ENCODE assay signal across 12 mouse cellular contexts in the genomic region with DNA sequence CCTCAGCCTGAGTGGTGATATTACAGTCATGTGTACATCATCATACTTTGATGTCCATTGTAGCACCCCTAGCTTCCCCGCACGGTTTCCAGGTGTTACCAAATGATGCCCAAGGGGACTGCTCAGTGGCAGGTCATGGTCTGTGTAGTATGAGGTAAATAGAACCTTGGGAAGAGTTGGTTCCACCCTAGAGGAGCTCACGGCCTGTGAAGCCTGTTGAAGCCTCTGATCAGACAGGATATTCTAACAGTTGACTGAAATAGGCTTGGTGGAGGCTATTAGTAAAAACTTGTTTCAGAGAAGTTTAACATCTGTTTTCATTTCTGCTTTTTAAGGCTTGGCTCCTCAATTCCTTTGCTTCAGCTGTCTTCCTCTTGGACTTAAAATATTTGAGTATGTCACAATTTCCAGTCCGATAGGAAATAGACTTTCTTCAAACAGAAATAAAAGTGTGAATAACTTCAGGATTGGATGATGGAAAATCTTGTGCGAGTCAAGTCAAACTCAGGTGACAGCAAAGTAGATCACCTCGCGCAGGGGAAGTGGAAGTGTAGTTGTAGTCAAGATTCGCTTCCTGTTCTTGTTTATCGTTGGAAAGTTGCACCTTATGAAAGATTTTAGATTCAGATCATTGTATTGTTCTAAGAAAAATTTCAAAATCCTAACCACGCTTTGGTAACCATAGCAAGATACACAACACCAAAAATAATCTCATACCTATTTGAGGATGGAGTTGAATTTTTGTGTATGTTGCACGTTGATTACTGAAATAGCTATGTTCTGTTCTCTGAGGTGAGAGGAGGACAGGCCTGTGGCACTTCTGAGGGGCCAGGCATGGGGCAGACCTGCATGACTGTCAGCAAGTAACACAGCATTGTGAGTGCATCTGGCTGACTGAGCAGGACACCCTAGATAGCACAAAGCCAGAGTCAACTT. TPM values are rescaled to one million over a fixed set of nuclear protein-coding genes. Genes with fewer than 3 reads are reported as not detected.
DNase-seq lines count a peak whose midpoint lies in the region; ATAC-seq lines count a peak whose summit lies in the region.
"Had no signal": no experiment of that assay in that cellular context is flagged by ENCODE, and none has a peak within 500 bp of the region (broad histone marks: within the 10 kb centered on the region; RNA-seq: fewer than 3 reads in every experiment).

No protein-coding gene starts in this region.

- intact Hi-C loops in left cerebral cortex, postnatal 25 days (cut with DNase I): no loop called here

- H3K4me2 ChIP-seq in heart, embryonic 13.5 days: peak overlapping the region; percentile 22
- no peak overlapping the region for H3K4me2 ChIP-seq in hindbrain, embryonic 12.5 days (replicated peaks)
- H3K4me2 ChIP-seq: embryonic facial prominence, embryonic 12.5 days; neural tube, embryonic 15.5 days had no signal

- no peak overlapping the region for H3K4me3 ChIP-seq in heart, embryonic 13.5 days
- H3K4me3 ChIP-seq in macrophage (ENCODE audit: inconsistent target): no peak overlapping the region
- no peak overlapping the region for H3K4me3 ChIP-seq in hindbrain, embryonic 12.5 days
- H3K4me3 ChIP-seq: embryonic facial prominence, embryonic 12.5 days; neural tube, embryonic 15.5 days had no signal

- no peaks in the 10 kb centered on the region for H3K27me3 ChIP-seq in heart, embryonic 13.5 days (replicated peaks)
- H3K27me3 ChIP-seq in hindbrain, embryonic 12.5 days: no peaks in the 10 kb centered on the region
- H3K27me3 ChIP-seq: embryonic facial prominence, embryonic 12.5 days; neural tube, embryonic 15.5 days had no signal

- peaks cover 30% of the 10 kb centered on the region for H3K4me1 ChIP-seq in heart, embryonic 13.5 days
- no peaks in the 10 kb centered on the region for H3K4me1 ChIP-seq in hindbrain, embryonic 12.5 days
- H3K4me1 ChIP-seq: embryonic facial prominence, embryonic 12.5 days; neural tube, embryonic 15.5 days had no signal

- H3K9ac ChIP-seq in heart, embryonic 13.5 days: no peak overlapping the region
- H3K9ac ChIP-seq in hindbrain, embryonic 12.5 days: no peak overlapping the region
- H3K9ac ChIP-seq: embryonic facial prominence, embryonic 12.5 days; neural tube, embryonic 15.5 days had no signal

- WGBS in heart, embryonic 13.5 days: 71% methylated on average over 11 of the region's 11 CpGs
- WGBS in macrophage (ENCODE audit: missing documents): 14% methylated on average over 11 of the region's 11 CpGs
- WGBS in hindbrain, embryonic 12.5 days: 92% methylated on average over 11 of the region's 11 CpGs

- DNase-seq in heart, postnatal 4 days: no peak
- peak; percentile 37 for DNase-seq in thymus, postnatal 4 days
- no peak for DNase-seq in thymus, postnatal 25 days
- DNase-seq in left cerebral cortex, adult 9 months (ENCODE audit: low spot score in 2 of 2): no peak
- no peak for DNase-seq in left cerebral cortex, postnatal 25 days (ENCODE audit: low spot score in 2 of 2)

- peaks cover 17% of the 10 kb centered on the region for H3K9me3 ChIP-seq in heart, embryonic 13.5 days
- peaks cover 13% of the 10 kb centered on the region; the same call in 1 of the 2 replicates for H3K9me3 ChIP-seq in hindbrain, embryonic 12.5 days (replicated peaks)

- ATAC-seq in heart, embryonic 13.5 days (ENCODE audit: extremely low read depth, insufficient number of reproducible peaks, low FRiP score, low TSS enrichment): peak; percentile 8; the same call in 1 of the 2 replicates
- no peak for ATAC-seq in hindbrain, embryonic 12.5 days (ENCODE audit: low FRiP score)
- ATAC-seq: hindbrain, postnatal 0 days had no signal

- peaks cover 7% of the 10 kb centered on the region; the same call in 1 of the 2 replicates for H3K79me2 ChIP-seq in macrophage (ENCODE audit: inconsistent target)

- H3K36me3 ChIP-seq in heart, embryonic 13.5 days: peaks cover 24% of the 10 kb centered on the region
- no peaks in the 10 kb centered on the region for H3K36me3 ChIP-seq in macrophage (ENCODE audit: inconsistent target)
- peaks cover 17% of the 10 kb centered on the region for H3K36me3 ChIP-seq in hindbrain, embryonic 12.5 days

- H3K27ac ChIP-seq in heart, embryonic 13.5 days (replicated peaks): 0 out of 2 replicates have a peak overlapping the region, but pooled peaks have one; percentile 42
- H3K27ac ChIP-seq in macrophage: peak overlapping the region; percentile 91
- H3K27ac ChIP-seq in hindbrain, embryonic 12.5 days: no peak overlapping the region
- H3K27ac ChIP-seq: embryonic facial prominence, embryonic 12.5 days; hindbrain, postnatal 0 days; neural tube, embryonic 15.5 days had no signal

RNA-seq across cellular contexts. Expression of a gene that starts 22.9 kb away (rescaled TPM):
- 0.13 TPM in 1 of 2 replicates, not detected in the other for polyA plus RNA-seq in heart, embryonic 13.5 days (2015; fragmentation: Nextera tagmentation; extraction: Ambion mirVana)
- total RNA-seq in heart, postnatal 4 days (2021): not detected
- total RNA-seq in macrophage (2018; cell fraction: chromatin; rRNA removed): 1 to 10 TPM in 6 of 26 experiments, under 1 TPM in 8, not detected in 12; 0.33 to 5.1 (median 0.94) TPM
- total RNA-seq in macrophage (2018; cell fraction: cytosol; rRNA removed): 10 to 100 TPM in 1 of 26 experiments, 1 to 10 TPM in 14, under 1 TPM in 11; 0.12 to 14.1 (median 2.8) TPM
- total RNA-seq in macrophage (2018; cell fraction: nucleus; rRNA removed): 10 to 100 TPM in 1 of 26 experiments, 1 to 10 TPM in 14, under 1 TPM in 1, not detected in 10; 0.44 to 13.9 (median 3.5) TPM
- 0.20 to 0.28 TPM (median 0.22 TPM) in 3 replicates for polyA plus RNA-seq in macrophage (2018)
- not detected for total RNA-seq in left cerebral cortex, postnatal 25 days (2021)
- polyA plus RNA-seq in hindbrain, embryonic 12.5 days (2016; fragmentation: Nextera tagmentation; extraction: Ambion mirVana): 0.21 TPM in 1 of 2 replicates, not detected in the other
- total RNA-seq: hindbrain, postnatal 0 days; left cerebral cortex, adult 18-20 months had no signal
- polyA plus RNA-seq: hindbrain, postnatal 0 days; neural tube, embryonic 15.5 days had no signal

RNA-seq across cellular contexts. Expression of a gene that starts 26.5 kb away (rescaled TPM):
- 2.3 and 2.5 TPM in 2 replicates for polyA plus RNA-seq in heart, embryonic 13.5 days (2015; fragmentation: Nextera tagmentation; extraction: Ambion mirVana)
- total RNA-seq in heart, postnatal 4 days (2021): 1 to 10 TPM; 2.8 to 3.3 TPM
- total RNA-seq in macrophage (2018; cell fraction: chromatin; rRNA removed): 1 to 10 TPM in 13 of 26 experiments, under 1 TPM in 10, not detected in 3; 0.39 to 6.8 (median 1.9) TPM
- 10 to 100 TPM in 1 of 26 experiments, 1 to 10 TPM in 19, under 1 TPM in 6; 0.40 to 10.8 (median 3.0) TPM for total RNA-seq in macrophage (2018; cell fraction: cytosol; rRNA removed)
- total RNA-seq in macrophage (2018; cell fraction: nucleus; rRNA removed): 10 to 100 TPM in 1 of 26 experiments, 1 to 10 TPM in 19, under 1 TPM in 6; 0.17 to 27.4 (median 2.0) TPM
- 2.6 to 26.1 TPM (median 8.0 TPM) in 3 replicates for polyA plus RNA-seq in macrophage (2018)
- 1 to 10 TPM in 1 of 2 experiments, under 1 TPM in 1; 0.96 to 1.7 TPM for total RNA-seq in left cerebral cortex, postnatal 25 days (2021)
- 2.0 and 2.1 TPM in 2 replicates for polyA plus RNA-seq in hindbrain, embryonic 12.5 days (2016; fragmentation: Nextera tagmentation; extraction: Ambion mirVana)
